Mouse (Mus musculus): ENCODE data around the gene Tnfsf8.

Gene Tnfsf8

DNA sequence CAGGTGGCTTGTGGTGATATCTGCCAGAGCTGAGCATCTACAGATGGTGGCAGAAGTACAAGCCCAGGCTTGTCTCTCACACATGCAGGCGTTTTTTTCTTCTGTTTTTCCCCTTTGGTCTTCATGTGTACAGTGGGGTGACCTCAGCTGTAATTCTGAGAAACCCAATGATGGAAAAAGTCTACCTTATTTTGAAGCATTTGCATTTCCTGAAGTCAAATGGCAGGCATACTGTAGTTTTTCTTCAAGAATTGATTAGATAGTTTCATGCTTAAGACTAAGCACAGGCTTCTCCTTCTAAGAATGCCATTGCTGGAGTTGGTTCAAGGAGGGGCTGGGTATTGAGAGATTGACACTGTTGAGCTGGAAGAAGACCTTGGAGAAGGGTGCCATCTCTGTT is 18.9 kb downstream of the Tnfsf8 start:
- no peak for DNase-seq (ENCODE audit: low read depth)

DNA sequence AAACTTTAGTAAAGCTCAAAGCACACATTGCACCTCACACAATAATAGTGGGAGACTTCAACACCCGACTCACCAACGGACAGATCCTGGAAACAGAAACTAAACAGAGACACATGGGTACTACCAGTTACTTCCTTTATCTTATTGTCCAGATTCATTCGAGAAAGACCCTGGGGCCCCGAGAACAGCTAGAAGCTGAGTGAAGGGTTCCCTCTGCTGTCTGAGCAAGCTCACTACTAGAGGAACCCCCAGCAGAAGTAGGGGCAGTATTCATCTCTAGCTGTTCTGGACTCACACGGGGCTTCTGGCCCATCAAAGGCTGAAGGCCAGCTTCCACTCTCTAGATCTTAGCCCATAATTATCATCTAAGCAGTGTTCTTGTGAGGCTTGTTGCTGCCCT is 20.7 kb downstream of the Tnfsf8 start:
- no peak for DNase-seq (ENCODE audit: low read depth)

DNA sequence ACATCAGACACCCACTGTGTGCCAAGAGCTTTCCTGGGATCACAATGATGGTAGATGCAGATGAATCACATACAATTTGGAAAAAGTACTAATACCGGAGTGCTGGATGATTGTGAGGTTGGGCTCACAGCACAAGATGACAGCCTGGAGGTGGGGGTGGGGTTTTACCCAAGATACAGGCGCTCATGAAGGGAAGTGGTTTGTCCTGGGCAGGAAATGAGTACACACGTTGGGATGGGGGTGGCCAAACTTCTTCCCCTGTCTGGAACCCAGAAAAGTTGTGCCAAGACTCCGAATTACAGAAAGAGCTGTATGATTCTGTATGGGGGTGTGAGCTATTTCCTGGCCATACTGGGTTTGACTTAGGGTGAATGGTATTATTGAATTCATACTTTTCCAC is 38.0 kb downstream of the Tnfsf8 start:
- no peak for DNase-seq (ENCODE audit: low read depth)

DNA sequence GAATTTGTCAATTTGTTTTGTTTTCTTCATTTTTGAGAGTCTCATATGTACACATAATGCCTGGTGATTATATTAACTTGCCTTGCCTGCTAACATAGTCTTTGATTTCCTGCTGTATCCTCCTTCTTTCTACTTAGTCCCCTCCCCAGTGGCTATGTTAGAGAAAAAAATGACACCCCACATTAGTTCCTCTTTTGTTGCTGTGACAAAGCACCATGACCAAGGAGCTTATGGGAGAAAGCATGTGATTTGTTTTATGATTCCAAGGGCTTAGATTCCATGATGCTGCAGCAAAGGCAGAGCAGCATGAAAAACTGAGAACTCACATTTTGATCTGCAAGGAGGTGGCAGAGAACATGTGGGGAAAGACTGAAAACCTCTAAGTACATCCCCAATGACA is 43.6 kb downstream of the Tnfsf8 start:
- DNase-seq (ENCODE audit: low read depth), result no peak

DNA sequence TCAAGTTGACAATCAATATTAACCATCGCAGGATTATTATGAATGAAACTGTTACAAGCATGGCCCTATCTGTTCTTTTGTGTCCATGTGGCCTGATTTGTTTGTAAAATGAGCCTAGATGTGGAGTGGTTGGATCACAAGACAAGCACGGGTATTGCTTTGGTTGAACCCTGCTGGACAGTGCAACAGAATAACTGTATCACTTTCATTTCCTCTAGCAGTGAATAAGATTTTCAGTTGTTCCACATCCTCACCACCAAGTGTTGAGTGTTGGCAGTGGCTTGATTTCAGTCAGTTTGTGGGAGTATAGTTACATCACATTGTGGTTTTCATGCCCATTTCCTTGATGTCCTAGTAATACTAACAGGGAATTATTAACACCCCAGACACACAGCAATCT is 45.5 kb downstream of the Tnfsf8 start:
- no peak for DNase-seq (ENCODE audit: low read depth)

DNA sequence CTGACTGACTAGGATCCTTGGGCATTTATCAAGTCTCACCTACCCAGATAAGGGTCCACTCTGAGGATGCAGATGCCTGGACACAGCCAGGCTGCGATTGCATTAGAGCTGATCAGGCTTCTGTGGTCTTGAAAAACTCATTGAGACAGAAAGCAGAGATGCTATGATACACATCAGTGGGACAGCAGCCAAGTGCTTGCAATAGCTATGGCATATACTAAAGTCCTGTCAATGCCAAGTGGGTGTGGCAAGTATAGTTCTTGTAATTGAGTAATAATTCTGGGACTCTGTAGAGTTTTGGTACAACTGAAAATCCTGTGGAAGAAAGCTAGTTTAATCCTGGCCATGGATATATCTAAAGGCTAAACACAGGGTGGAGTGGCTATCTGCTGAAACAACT is 63.1 kb downstream of the Tnfsf8 start:
- DNase-seq (ENCODE audit: low read depth), result no peak

DNA sequence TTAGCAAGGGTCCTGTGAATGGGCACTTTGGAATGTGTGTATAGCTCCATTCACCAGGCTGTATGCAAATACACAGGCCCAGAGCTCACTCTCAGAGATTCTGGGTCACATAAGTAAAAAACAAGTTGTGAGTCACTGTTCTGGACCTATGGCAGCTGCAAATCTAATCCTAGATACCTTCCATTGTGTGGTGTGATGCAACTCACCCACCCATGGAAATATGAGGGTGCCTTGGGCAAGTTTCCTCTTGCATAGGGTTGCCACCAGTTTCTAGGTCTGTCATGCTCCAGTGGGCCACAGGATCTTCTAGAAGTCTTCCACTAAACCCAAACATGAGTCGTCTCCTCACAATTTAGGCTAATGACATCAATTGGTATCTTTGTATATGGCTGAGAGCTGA is 64.6 kb downstream of the Tnfsf8 start:
- DNase-seq (ENCODE audit: low read depth), result no peak

DNA sequence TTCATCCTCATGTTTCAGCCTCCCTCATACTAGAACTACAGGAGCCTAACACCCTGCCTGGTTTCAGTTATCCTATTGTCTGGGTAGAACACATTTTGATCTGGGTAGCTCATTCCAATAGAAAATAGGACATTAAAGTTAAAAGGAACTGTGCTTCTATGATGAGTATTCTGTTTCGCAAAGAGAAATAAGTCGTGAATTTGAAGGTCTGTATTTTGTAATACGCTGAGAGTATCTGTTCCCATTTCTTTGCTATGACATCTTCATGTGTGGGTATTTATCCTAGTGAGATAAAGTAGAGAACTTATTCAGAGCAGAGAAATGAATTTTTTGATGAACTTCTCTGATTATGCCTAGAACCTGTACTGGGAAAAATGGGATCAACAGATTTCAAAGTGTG is 68.8 kb downstream of the Tnfsf8 start:
- no peak for DNase-seq (ENCODE audit: low read depth)

DNA sequence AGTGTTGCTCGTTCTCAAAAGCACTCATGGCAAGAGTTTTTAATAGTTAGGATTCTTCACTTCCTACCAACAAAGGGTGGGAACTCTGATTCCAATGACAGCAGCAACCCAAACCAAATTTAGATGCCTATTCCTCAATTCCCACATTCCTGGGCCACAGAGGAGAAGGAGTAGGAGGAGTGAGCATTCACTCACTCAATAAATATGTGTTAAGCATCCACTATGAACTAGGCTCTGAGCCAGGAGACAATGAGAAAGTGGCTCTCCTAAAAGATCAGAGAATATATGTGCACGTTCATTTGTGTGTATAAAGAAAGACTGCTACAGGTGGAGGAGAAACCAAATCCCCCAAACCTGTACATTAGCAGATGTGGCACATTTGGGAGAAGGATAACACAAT is 75.7 kb downstream of the Tnfsf8 start:
- DNase-seq (ENCODE audit: low read depth), result no peak

DNA sequence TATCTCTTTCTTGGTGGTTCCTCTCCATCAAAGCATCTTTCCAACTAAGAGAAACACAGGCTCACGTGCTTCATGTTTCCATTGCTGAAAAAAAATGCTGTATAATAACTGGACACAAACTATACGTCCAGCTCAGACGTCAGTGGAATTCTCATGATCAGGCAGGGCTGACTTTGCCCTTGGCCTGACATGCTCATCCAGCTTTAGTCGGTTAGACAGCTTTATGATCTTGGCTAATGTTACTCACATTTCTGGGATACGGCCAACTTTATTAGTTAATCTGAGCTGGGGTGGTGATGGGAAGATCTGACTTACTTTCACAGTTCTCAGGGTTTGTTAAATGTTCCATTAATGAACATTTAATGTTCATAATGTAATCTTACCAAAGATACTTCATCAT is 77.3 kb downstream of the Tnfsf8 start:
- DNase-seq (ENCODE audit: low read depth), result no peak

DNA sequence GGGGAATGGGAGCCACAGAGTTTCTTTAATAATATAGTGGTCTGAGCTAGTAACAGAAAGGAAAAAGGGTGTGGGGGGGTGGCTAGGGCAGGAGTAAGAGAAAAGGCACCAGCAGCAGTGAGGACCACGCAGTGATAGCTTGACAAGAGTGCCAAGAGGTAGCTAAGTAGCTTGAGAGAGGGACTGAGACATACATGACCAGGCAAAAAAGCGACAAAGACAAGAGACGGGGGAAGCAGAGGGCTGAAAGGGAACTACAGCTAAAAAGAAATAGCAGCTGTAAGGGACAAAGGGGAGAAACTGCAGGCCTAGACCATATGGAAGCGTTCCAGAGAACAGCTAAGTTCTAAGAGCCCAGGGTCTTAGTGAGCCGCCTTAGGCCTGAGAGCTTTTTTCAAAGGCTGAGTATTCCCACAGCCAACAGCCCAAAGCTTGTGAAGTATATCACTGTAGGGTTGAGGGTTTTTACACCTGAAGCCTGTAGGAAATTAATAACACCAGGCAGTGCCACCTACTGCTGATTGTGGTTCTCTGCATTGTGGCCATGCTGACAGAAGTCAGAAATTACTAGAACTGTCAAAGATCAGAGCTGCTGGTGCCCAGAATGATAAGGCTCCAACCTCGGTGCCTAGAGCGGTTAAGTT is 78.1 kb downstream of the Tnfsf8 start:
- no peak for DNase-seq (ENCODE audit: low read depth)

Measured in fibroblast of lung, adult 2 months (primary cell).